Mouse (Mus musculus): ENCODE results near the gene Ogdhl.

Ogdhl gene

DNA sequence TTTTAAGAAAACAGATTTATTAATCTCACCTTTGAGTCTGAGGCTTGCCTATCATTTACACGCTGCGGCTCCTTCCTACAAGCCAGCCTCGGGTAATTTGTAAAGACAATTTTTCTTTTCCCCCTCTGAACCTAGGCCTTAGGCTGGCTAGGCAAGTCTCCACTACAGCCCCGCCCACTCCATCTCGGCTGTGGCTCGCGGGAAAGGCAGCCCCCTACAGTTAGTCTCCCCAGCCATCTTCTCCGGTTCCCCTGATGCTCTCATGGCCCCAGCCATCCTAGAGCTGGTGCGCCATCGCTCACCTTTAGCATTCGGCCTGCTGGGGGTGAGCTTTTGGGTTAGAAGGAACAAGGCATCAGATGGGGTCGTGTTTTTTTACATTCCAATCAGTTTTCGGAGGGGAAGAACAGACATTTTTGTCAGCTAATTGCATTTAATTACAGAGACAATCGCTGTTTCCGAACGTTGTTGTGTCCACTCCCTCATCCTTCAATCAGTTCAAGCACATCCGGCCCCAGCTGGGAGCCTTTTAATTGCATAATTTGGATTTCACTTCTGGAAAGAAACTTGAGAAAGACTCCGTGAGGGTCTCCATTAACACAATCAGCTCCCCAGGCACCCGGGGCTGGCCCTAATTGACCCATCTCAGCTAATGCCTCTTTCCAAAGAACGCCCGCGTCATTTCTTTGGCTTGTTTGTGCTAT lies 57.7 kb downstream of the Ogdhl start:
- DNase-seq (ENCODE audit: low spot score in 2 of 2): no peak

- no peak for DNase-seq (ENCODE audit: low spot score in 2 of 2)
These were observed 58.3 kb downstream of the Ogdhl start for GRCm38 (mm10) chr14:32380099-32380480.

DNA sequence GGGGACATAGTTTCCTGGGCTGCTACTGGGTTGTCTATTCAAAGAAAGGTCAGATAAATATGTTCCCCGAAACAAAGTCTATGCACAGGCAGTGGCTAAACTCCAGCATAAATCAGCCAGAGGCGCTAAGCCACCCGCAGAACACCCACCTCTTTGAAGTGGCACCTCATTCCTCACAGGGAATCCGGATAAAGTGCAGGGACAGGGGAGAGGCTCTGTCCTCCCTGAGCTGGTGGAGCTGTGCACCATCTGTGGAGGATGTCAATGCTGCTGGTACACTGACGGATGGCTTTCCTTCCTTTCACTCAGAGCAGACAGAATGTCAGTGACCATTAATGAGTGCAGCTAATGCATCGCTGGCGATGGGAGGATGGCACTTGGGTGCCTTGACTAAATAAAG lies 59.2 kb downstream of the Ogdhl start:
- no peak for DNase-seq (ENCODE audit: low spot score in 2 of 2)

DNA sequence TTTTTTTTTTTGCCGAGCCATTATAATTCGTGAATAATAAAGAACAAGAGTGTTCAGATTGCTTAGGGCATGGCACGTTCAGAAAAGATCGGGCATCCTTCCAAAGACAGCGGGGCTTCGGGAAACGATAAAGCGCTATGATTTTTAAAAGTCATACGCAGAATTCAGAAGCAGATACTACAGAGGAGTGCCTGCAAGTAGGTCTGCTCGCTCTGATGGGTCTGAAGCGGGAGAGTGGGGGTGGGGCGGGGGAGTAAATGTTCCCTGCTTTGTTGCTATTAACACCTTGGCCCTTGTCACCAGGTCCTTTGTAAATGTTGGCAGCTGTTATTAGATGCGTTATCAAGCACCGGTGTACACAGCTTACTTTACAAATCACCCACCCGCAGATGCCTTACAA lies 59.8 kb downstream of the Ogdhl start:
- DNase-seq (ENCODE audit: low spot score in 2 of 2): no peak

DNA sequence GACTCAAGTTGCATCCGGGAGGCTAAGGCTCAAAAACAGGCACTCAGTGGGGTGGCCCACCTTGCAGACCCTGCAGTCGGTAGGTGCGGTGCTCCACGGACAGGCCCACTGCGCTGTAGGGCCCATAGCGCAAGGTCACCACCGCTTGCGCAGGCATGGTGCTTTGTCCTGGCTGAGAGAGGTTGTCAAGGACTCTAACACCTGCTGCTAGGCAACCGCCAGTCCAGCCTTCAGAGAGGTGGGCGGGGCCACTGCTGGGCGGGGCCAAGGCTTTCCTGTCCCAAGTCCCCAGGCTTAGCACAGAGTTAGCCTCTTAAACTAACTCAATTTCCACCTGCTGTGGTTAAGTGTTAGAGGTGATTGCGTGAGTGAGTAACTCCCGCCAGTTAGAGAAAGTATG lies 66.4 kb downstream of the Ogdhl start, which contains the start of gene 1700024G13Rik:
Gene 1700024G13Rik, minus strand, starts transcription at position 196 of the 400 bp plus-strand sequence.
- no peak for DNase-seq (ENCODE audit: low spot score in 2 of 2)

Measured in right cerebral cortex, postnatal 36 days (tissue).